Mouse (Mus musculus): ENCODE data around the gene Sema3f. TPM values are rescaled to one million over a fixed set of nuclear protein-coding genes. Genes with fewer than 3 reads are reported as not detected.

The Sema3f gene
- polyA plus RNA-seq, 1 experiment: 39.1 TPM

GRCm38 (mm10) chr9:107703337-107704122 is 6.7 kb downstream of the Sema3f start:
- DNase-seq: no peak
- H3K4me1 ChIP-seq (ENCODE audit: control insufficient read depth, insufficient read depth, low read length): peaks cover 13% of the 10 kb centered on the region
- H3K27ac ChIP-seq (ENCODE audit: insufficient read depth, low read depth, low read length): no peak overlapping the region

GRCm38 (mm10) chr9:107702606-107703185 is 7.6 kb downstream of the Sema3f start:
- no peaks in the 10 kb centered on the region for H3K36me3 ChIP-seq (ENCODE audit: control insufficient read depth, insufficient read depth, low read length)
- H3K27me3 ChIP-seq (replicated peaks; ENCODE audit: control insufficient read depth, insufficient read depth, low read length): no peaks in the 10 kb centered on the region
- WGBS: 77% methylated on average over 3 of the region's 3 CpGs
- DNase-seq: no peak
- peaks cover 19% of the 10 kb centered on the region for H3K4me1 ChIP-seq (ENCODE audit: control insufficient read depth, insufficient read depth, low read length)
- no peak for TF ChIP-seq POLR2A (IDR thresholded peaks at IDR 0.05; ENCODE audit: low read depth, low read length)
- no peak for TF ChIP-seq CTCF (conservative IDR thresholded peaks at IDR 0.05; ENCODE audit: insufficient read depth, insufficient read length, low read depth, low read length)
- no peak overlapping the region for H3K27ac ChIP-seq (ENCODE audit: insufficient read depth, low read depth, low read length)
- H3K4me3 ChIP-seq (ENCODE audit: insufficient read depth, low read depth, low read length): no peak overlapping the region

More at GRCm38 (mm10) chr9:107703337-107704122, 6.7 kb downstream of the Sema3f start:
- Histone ChIP-seq H3K4me3 (ENCODE audit: insufficient read depth, low read depth, low read length) (no peak overlapping the region), H3K27me3 (replicated peaks; ENCODE audit: control insufficient read depth, insufficient read depth, low read length) (no peaks in the 10 kb centered on the region), H3K36me3 (ENCODE audit: control insufficient read depth, insufficient read depth, low read length) (no peaks in the 10 kb centered on the region)
- 70% methylated on average over 14 of the region's 14 CpGs for WGBS
- no peak for TF ChIP-seq POLR2A (IDR thresholded peaks at IDR 0.05; ENCODE audit: low read depth, low read length)
- no peak for TF ChIP-seq CTCF (conservative IDR thresholded peaks at IDR 0.05; ENCODE audit: insufficient read depth, insufficient read length, low read depth, low read length)

- H3K4me1 ChIP-seq (ENCODE audit: control insufficient read depth, insufficient read depth, low read length): peaks cover 19% of the 10 kb centered on the region
- H3K36me3 ChIP-seq (ENCODE audit: control insufficient read depth, insufficient read depth, low read length): no peaks in the 10 kb centered on the region
- TF ChIP-seq CTCF (conservative IDR thresholded peaks at IDR 0.05; ENCODE audit: insufficient read depth, insufficient read length, low read depth, low read length) (no peak), POLR2A (IDR thresholded peaks at IDR 0.05; ENCODE audit: low read depth, low read length) (no peak)
- no peak overlapping the region for H3K4me3 ChIP-seq (ENCODE audit: insufficient read depth, low read depth, low read length)
- peak; percentile 83 for DNase-seq
- no peak overlapping the region for H3K27ac ChIP-seq (ENCODE audit: insufficient read depth, low read depth, low read length)
- WGBS: 12% methylated on average over 12 of the region's 12 CpGs
- H3K27me3 ChIP-seq (replicated peaks; ENCODE audit: control insufficient read depth, insufficient read depth, low read length): no peaks in the 10 kb centered on the region
These were observed 8.7 kb downstream of the Sema3f start for GRCm38 (mm10) chr9:107701594-107701993.

- Histone ChIP-seq H3K36me3 (ENCODE audit: control insufficient read depth, insufficient read depth, low read length) (no peaks in the 10 kb centered on the region), H3K27ac (ENCODE audit: insufficient read depth, low read depth, low read length) (no peak overlapping the region), H3K27me3 (replicated peaks; ENCODE audit: control insufficient read depth, insufficient read depth, low read length) (no peaks in the 10 kb centered on the region), H3K4me1 (ENCODE audit: control insufficient read depth, insufficient read depth, low read length) (peaks cover 19% of the 10 kb centered on the region), H3K4me3 (ENCODE audit: insufficient read depth, low read depth, low read length) (no peak overlapping the region)
- WGBS: 39% methylated on average over 6 of the region's 6 CpGs
- TF ChIP-seq POLR2A (IDR thresholded peaks at IDR 0.05; ENCODE audit: low read depth, low read length): no peak
- TF ChIP-seq CTCF (conservative IDR thresholded peaks at IDR 0.05; ENCODE audit: insufficient read depth, insufficient read length, low read depth, low read length): no peak
- no peak for DNase-seq
These were observed 10.1 kb downstream of the Sema3f start for GRCm38 (mm10) chr9:107700114-107700571.

GRCm38 (mm10) chr9:107699376-107699980 is 10.8 kb downstream of the Sema3f start:
- no peak overlapping the region for H3K4me3 ChIP-seq (ENCODE audit: insufficient read depth, low read depth, low read length)
- no peak for TF ChIP-seq CTCF (conservative IDR thresholded peaks at IDR 0.05; ENCODE audit: insufficient read depth, insufficient read length, low read depth, low read length)
- TF ChIP-seq POLR2A (IDR thresholded peaks at IDR 0.05; ENCODE audit: low read depth, low read length): no peak
- no peaks in the 10 kb centered on the region for H3K27me3 ChIP-seq (replicated peaks; ENCODE audit: control insufficient read depth, insufficient read depth, low read length)
- peaks cover 19% of the 10 kb centered on the region for H3K4me1 ChIP-seq (ENCODE audit: control insufficient read depth, insufficient read depth, low read length)
- H3K36me3 ChIP-seq (ENCODE audit: control insufficient read depth, insufficient read depth, low read length): no peaks in the 10 kb centered on the region
- 25% methylated on average over 9 of the region's 9 CpGs for WGBS
- peak; percentile 49 for DNase-seq
- H3K27ac ChIP-seq (ENCODE audit: insufficient read depth, low read depth, low read length): no peak overlapping the region; the same call in 1 of the 2 replicates

- no peak overlapping the region for H3K4me3 ChIP-seq (ENCODE audit: insufficient read depth, low read depth, low read length)
- WGBS: 27% methylated on average over 14 of the region's 14 CpGs
These were observed 11.6 kb downstream of the Sema3f start for GRCm38 (mm10) chr9:107698611-107699190.

More at GRCm38 (mm10) chr9:107698611-107699190, 11.6 kb downstream of the Sema3f start:
- peak overlapping the region; percentile 36; the same call in 1 of the 2 replicates for H3K27ac ChIP-seq (ENCODE audit: insufficient read depth, low read depth, low read length)
- TF ChIP-seq CTCF (conservative IDR thresholded peaks at IDR 0.05; ENCODE audit: insufficient read depth, insufficient read length, low read depth, low read length) (no peak; the same call in 1 of the 2 replicates), POLR2A (IDR thresholded peaks at IDR 0.05; ENCODE audit: low read depth, low read length) (no peak)
- H3K36me3 ChIP-seq (ENCODE audit: control insufficient read depth, insufficient read depth, low read length): no peaks in the 10 kb centered on the region
- DNase-seq: peak; percentile 71
- H3K27me3 ChIP-seq (replicated peaks; ENCODE audit: control insufficient read depth, insufficient read depth, low read length): no peaks in the 10 kb centered on the region
- peaks cover 19% of the 10 kb centered on the region for H3K4me1 ChIP-seq (ENCODE audit: control insufficient read depth, insufficient read depth, low read length)
